Mouse (Mus musculus): Measurements from ENCODE around the gene Ppt2.

DNA sequence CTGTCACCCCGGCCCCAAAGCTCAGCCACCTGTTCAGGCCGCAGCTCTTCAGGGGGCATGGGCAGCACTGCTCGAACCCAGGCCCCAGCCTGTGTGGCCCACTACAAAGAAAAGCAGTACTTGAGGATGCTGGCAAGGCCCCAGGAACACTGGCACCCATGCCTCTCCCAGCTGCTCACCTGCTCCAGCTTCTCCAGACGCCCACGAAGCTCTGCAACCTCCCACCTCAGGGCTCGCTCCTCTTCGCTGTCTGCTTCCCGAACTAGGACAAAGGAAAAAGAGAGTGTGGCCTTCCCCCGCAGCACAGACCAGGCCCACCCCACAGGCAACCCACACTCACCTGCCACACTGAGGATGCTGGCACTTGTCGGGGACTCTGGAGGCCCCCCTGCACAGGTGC is 14.5 kb downstream of the Ppt2 start:
- TF ChIP-seq CTCF (IDR thresholded peaks at IDR 0.05; ENCODE audit: control insufficient read depth, insufficient read depth, insufficient replicate concordance, low read depth, low read length) (no peak), POLR2A (IDR thresholded peaks at IDR 0.05; ENCODE audit: control insufficient read depth, low read depth, low read length) (no peak)

Measured in testis, adult 2 months (tissue).